Comparison of ENCODE assay signal across 8 mouse cellular contexts in genomic region chr4:136741840-136742239, GRCm38 (mm10).
DNase-seq lines count a peak whose midpoint lies in the region; ATAC-seq and TF ChIP-seq lines count a peak whose summit lies in the region.

No protein-coding gene starts in this region.

- H3K27me3 ChIP-seq in E14TG2a.4 (ENCODE audit: insufficient read depth, low read length), result no peaks in the 10 kb centered on the region

- no peak for ATAC-seq in activated CD4-positive, CD25-positive, alpha-beta regulatory T cell, adult 4 months

- DNase-seq in adipocyte (ENCODE audit: low spot score) (peak; percentile 5), MN1 (ENCODE audit: low spot score) (no peak)
- DNase-seq in heart, postnatal 10 days, result peak; percentile 44 to 51
- DNase-seq in left cerebral cortex, adult 9 months (ENCODE audit: low spot score in 2 of 2), result peak; percentile 74 to 93
- DNase-seq in right cerebral cortex, postnatal 4 days, result peak; percentile 61
- DNase-seq in adrenal gland, adult 2 months, result no peak

- no peak for TF ChIP-seq CTCF in E14TG2a.4 (conservative IDR thresholded peaks at IDR 0.05; ENCODE audit: low read length)

- intact Hi-C loops in heart, postnatal 10 days (cut with DNase I), result no loop called here

- H3K9me3 ChIP-seq in E14TG2a.4 (ENCODE audit: low read length), result no peaks in the 10 kb centered on the region

- peaks cover 90% of the 10 kb centered on the region for H3K4me1 ChIP-seq in E14TG2a.4 (replicated peaks; ENCODE audit: low read depth, low read length)

- H3K4me3 ChIP-seq in E14TG2a.4 (replicated peaks; ENCODE audit: low read length), result peak overlapping the region; percentile 45

- no peaks in the 10 kb centered on the region for H3K36me3 ChIP-seq in E14TG2a.4 (ENCODE audit: insufficient read depth, low read length)

Comparison
In these comparisons a context has a peak if more than half of its experiments do, and no peak if none do; other contexts are left out.
1. DNase-seq: peak in adipocyte (single experiment), heart, postnatal 10 days (2 of 2), left cerebral cortex, adult 9 months (2 of 2) and right cerebral cortex, postnatal 4 days (single experiment); none in adrenal gland, adult 2 months (single experiment) and MN1 (single experiment).